Mouse (Mus musculus): ENCODE data around the gene B230217C12Rik. TPM values are rescaled to one million over a fixed set of nuclear protein-coding genes. Genes with fewer than 3 reads are reported as not detected.

The B230217C12Rik gene
- polyA plus RNA-seq, 1 experiment from 2014 or later: 24.1 TPM

DNA sequence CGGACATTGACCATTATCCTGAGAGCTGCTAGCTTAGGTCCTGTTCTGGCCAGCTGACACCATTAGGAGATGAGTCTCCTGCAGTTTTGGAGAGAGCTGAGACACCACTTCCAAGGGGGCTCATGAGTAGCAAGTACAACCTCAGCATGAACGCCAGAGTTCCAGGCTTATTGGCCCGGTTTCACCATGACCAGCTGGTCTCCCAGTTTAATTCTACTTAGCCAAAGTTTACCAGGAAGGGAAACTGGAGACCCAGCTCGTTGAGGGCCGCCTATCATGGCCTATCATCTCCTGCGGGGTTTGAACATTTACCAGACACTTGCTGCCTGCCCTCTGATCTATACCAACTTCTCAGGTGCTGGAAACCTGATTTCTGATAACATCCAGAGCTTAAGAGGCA lies 33.0 kb upstream of the B230217C12Rik start:
- 37% methylated on average over 6 of the region's 6 CpGs for WGBS
- no peak for ATAC-seq
- Histone ChIP-seq H3K36me3 (ENCODE audit: control insufficient read depth, insufficient read depth) (peaks cover 3% of the 10 kb centered on the region; the same call in 1 of the 2 replicates), H3K4me3 (replicated peaks; ENCODE audit: low read length) (no peak overlapping the region), H3K9ac (replicated peaks; ENCODE audit: low read depth, low read length) (no peak overlapping the region), H3K9me3 (ENCODE audit: control insufficient read depth, low read length) (no peaks in the 10 kb centered on the region), H3K27ac (ENCODE audit: low read length) (no peak overlapping the region), H3K27me3 (replicated peaks; ENCODE audit: control insufficient read depth, insufficient read depth, low read length) (no peaks in the 10 kb centered on the region), H3K4me1 (replicated peaks; ENCODE audit: control insufficient read depth, insufficient read depth, low read length) (peaks cover 80% of the 10 kb centered on the region), H3K4me2 (ENCODE audit: low read length) (no peak overlapping the region)

DNA sequence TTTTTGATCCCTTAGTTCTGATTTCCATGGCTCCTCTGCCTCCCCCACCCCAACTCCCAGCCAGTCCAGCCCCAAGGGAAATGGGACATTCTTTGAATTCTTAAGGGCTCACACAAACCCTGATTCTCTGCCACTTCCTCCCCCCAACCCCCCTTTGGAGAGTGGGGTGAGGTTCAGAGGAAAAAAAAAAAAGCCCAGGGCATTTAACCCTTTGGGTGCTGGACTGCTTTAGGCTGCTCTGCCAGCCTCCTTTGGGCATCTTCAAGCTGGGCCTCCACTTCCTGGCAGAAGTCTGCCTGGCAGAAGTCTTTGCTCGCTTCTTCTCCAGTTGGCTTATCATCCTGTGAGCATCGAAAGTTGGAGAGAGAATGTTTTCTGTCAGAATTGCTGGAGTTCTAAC lies 32.5 kb upstream of the B230217C12Rik start:
- Histone ChIP-seq H3K9me3 (ENCODE audit: control insufficient read depth, low read length) (no peaks in the 10 kb centered on the region), H3K27ac (ENCODE audit: low read length) (no peak overlapping the region), H3K4me3 (replicated peaks; ENCODE audit: low read length) (no peak overlapping the region), H3K9ac (replicated peaks; ENCODE audit: low read depth, low read length) (no peak overlapping the region), H3K4me2 (ENCODE audit: low read length) (no peak overlapping the region), H3K36me3 (ENCODE audit: control insufficient read depth, insufficient read depth) (peaks cover 3% of the 10 kb centered on the region; the same call in 1 of the 2 replicates), H3K27me3 (replicated peaks; ENCODE audit: control insufficient read depth, insufficient read depth, low read length) (no peaks in the 10 kb centered on the region), H3K4me1 (replicated peaks; ENCODE audit: control insufficient read depth, insufficient read depth, low read length) (peaks cover 83% of the 10 kb centered on the region)
- 33% methylated on average over 2 of the region's 2 CpGs for WGBS
- ATAC-seq: no peak

DNA sequence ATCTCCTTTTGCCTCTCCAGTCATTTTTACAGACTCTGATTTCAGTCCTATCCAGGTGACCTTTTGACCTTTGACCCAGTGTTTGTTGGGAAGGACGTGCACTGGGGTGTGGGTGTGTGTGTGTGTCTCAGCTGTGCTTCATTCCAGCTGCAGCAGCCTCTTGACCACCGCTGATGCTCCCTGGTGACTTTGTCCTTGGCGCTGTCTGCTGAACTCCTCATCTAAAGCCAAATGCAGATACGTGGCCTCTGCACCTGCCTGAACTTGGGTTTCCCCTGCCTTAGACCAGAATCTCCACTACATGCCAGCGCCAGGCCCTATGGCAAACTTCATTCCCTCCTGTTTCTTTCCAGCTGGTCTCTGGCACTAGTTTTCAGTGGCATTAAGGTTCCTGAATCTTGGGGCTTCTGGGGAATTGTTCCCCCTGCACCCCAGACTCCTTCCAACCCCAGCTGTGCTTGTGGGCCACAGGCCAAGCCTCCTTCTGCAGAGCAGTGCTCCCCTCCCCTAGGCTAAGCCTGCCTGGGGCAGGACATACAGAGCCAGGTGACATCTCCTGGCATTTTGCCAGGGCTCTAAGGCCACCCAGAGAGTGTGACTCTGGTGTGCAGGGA lies 31.9 kb upstream of the B230217C12Rik start:
- ATAC-seq: no peak
- WGBS: 44% methylated on average over 5 of the region's 5 CpGs
- no peak overlapping the region for H3K4me2 ChIP-seq (ENCODE audit: low read length)
- H3K4me3 ChIP-seq (replicated peaks; ENCODE audit: low read length): no peak overlapping the region
- no peaks in the 10 kb centered on the region for H3K27me3 ChIP-seq (replicated peaks; ENCODE audit: control insufficient read depth, insufficient read depth, low read length)
- peaks cover 88% of the 10 kb centered on the region for H3K4me1 ChIP-seq (replicated peaks; ENCODE audit: control insufficient read depth, insufficient read depth, low read length)
- H3K36me3 ChIP-seq (ENCODE audit: control insufficient read depth, insufficient read depth): peaks cover 3% of the 10 kb centered on the region; the same call in 1 of the 2 replicates
- no peak overlapping the region for H3K27ac ChIP-seq (ENCODE audit: low read length)
- H3K9ac ChIP-seq (replicated peaks; ENCODE audit: low read depth, low read length): no peak overlapping the region
- no peaks in the 10 kb centered on the region for H3K9me3 ChIP-seq (ENCODE audit: control insufficient read depth, low read length)

DNA sequence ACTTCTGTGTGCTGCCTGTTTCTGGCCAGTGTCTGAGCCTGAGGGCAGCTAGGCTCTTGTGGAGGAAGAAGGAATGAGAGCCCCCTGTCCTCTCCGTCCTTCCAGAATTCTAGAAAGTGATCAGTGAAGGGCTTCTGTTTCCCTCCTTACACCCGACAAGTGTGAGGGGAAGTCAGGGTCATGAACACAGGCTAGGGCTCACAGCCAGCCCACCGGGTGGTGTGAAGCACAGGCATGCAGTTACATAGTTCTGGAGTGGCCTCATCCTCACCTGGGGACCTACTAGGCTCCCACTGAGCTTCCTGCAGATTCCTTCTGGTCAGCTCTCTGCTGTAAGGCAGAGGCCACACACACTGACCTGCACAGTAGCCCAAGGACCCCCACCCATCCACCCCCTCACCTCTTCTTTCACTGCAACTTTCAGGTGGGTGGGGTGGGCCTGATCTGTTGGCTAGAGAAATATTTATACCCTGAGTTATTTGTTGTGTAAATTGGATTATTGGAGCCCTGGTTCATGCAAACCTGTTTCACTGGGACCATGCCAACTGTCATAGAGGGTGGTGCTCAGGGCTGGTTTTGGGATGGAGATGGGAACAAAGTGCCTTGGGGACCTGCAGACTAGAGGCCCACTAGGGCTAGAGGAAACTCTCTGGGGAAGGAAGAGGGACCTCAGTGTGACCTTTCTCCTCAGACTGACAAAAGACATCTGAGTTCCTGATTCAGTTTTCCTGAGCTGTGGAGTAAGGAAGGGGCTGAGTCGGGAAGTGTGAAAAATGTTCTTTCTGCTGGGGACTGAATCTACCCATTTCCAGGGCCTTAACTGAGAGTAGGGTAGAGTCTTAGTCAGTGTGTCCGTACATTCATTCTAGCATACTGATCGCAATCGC lies 31.1 kb upstream of the B230217C12Rik start:
- Histone ChIP-seq H3K4me2 (ENCODE audit: low read length) (no peak overlapping the region), H3K27me3 (replicated peaks; ENCODE audit: control insufficient read depth, insufficient read depth, low read length) (no peaks in the 10 kb centered on the region), H3K9ac (replicated peaks; ENCODE audit: low read depth, low read length) (no peak overlapping the region), H3K4me1 (replicated peaks; ENCODE audit: control insufficient read depth, insufficient read depth, low read length) (peaks cover 85% of the 10 kb centered on the region), H3K27ac (ENCODE audit: low read length) (no peak overlapping the region), H3K36me3 (ENCODE audit: control insufficient read depth, insufficient read depth) (peaks cover 3% of the 10 kb centered on the region; the same call in 1 of the 2 replicates), H3K4me3 (replicated peaks; ENCODE audit: low read length) (no peak overlapping the region), H3K9me3 (ENCODE audit: control insufficient read depth, low read length) (no peaks in the 10 kb centered on the region)
- 67% methylated on average over 7 of the region's 7 CpGs for WGBS
- no peak for ATAC-seq

DNA sequence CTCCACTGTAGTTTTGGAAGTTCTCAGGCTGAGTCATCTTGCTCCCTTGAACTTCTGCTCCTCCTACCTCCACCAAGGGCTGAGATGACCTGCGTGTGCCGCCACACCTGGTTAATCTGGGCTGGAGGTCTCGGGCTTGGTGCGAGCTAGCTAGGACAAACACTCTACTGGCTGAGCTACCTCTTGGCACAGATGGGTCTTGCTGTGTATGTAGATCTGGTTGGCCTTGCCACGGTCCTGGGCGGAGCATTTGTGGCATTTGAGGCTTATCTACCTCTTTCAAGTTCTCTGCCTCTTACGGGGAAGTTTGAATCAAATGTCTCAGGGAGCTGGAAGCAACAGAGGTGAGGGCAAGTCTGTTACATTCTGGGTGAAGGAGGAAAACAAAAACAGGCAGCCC lies 30.2 kb upstream of the B230217C12Rik start:
- H3K27ac ChIP-seq (ENCODE audit: low read length): no peak overlapping the region
- no peak overlapping the region for H3K4me3 ChIP-seq (replicated peaks; ENCODE audit: low read length)
- H3K4me2 ChIP-seq (ENCODE audit: low read length): no peak overlapping the region
- peaks cover 3% of the 10 kb centered on the region; the same call in 1 of the 2 replicates for H3K36me3 ChIP-seq (ENCODE audit: control insufficient read depth, insufficient read depth)
- H3K9me3 ChIP-seq (ENCODE audit: control insufficient read depth, low read length): no peaks in the 10 kb centered on the region
- no peak for ATAC-seq
- no peaks in the 10 kb centered on the region for H3K27me3 ChIP-seq (replicated peaks; ENCODE audit: control insufficient read depth, insufficient read depth, low read length)
- H3K9ac ChIP-seq (replicated peaks; ENCODE audit: low read depth, low read length): no peak overlapping the region
- 80% methylated on average over 7 of the region's 7 CpGs for WGBS
- H3K4me1 ChIP-seq (replicated peaks; ENCODE audit: control insufficient read depth, insufficient read depth, low read length): peaks cover 76% of the 10 kb centered on the region

DNA sequence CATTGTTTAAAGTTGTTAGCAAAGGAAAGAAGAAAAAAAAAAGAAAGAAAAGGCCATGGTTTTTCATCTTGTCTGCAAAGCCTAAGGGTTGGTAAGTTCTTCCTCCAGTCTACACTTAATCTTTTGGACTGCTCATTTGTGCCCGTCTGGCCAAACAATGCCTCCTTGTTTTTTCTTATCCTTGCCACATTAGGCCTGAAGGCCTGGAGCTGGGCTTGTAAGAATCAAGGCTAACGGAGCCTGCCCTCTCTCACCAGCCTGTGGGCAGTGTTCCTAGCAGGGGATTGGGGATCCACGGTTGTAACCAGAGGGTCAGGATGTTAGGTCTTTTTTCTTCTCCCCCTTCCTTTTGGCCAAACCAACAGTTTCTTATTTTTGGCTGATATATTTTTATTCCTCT lies 29.6 kb upstream of the B230217C12Rik start:
- Histone ChIP-seq H3K27me3 (replicated peaks; ENCODE audit: control insufficient read depth, insufficient read depth, low read length) (no peaks in the 10 kb centered on the region), H3K4me1 (replicated peaks; ENCODE audit: control insufficient read depth, insufficient read depth, low read length) (peaks cover 70% of the 10 kb centered on the region), H3K27ac (ENCODE audit: low read length) (no peak overlapping the region; the same call in 1 of the 2 replicates), H3K9ac (replicated peaks; ENCODE audit: low read depth, low read length) (no peak overlapping the region), H3K4me3 (replicated peaks; ENCODE audit: low read length) (no peak overlapping the region), H3K9me3 (ENCODE audit: control insufficient read depth, low read length) (no peaks in the 10 kb centered on the region), H3K36me3 (ENCODE audit: control insufficient read depth, insufficient read depth) (peaks cover 3% of the 10 kb centered on the region; the same call in 1 of the 2 replicates), H3K4me2 (ENCODE audit: low read length) (no peak overlapping the region)
- WGBS: 13% methylated on average over 3 of the region's 3 CpGs
- no peak for ATAC-seq

DNA sequence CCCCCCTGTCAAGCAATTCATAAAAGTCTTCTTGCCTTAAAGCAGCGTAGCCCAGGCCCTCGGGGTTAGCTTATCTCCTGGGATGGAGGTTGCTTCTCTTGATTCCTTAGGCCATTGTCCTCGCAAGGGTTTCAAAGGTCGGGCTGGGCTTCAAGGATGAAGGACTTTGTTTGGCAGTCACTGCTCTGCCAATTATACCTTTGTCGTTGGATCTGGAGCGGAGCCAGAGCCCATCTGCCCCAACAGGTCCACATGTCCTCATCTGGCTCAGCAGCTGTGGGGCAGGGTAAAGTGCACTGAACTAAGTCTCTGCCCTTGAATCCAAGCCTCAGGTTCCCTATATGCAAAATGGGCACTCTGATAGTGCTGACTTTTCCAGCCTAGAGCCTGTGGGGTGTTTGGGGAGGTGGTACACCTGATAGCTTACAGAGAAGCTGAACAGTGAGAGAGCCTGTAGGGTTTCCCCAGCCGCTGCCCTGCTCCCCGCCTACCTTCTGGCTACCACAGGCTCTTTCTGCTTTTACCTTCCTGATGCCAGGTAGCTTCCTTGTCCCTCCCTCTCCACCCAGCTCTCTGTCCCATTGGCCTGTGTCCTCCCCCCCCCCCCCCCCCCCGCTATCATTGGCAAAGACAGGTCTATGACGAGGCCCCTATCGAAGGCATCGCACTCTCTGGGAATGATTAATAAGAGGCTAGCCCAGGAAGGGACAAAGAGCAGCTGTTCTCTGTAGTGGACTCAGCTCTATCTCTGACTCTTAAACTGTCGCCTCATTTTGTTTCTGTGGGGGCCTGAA lies 28.8 kb upstream of the B230217C12Rik start:
- H3K27ac ChIP-seq (ENCODE audit: low read length): peak overlapping the region; percentile 46
- H3K36me3 ChIP-seq (ENCODE audit: control insufficient read depth, insufficient read depth): peaks cover 9% of the 10 kb centered on the region
- no peaks in the 10 kb centered on the region for H3K9me3 ChIP-seq (ENCODE audit: control insufficient read depth, low read length)
- peaks cover 62% of the 10 kb centered on the region for H3K4me1 ChIP-seq (replicated peaks; ENCODE audit: control insufficient read depth, insufficient read depth, low read length)
- H3K4me3 ChIP-seq (replicated peaks; ENCODE audit: low read length): no peak overlapping the region
- no peaks in the 10 kb centered on the region for H3K27me3 ChIP-seq (replicated peaks; ENCODE audit: control insufficient read depth, insufficient read depth, low read length)
- WGBS: 22% methylated on average over 12 of the region's 13 CpGs
- ATAC-seq: no peak
- H3K9ac ChIP-seq (replicated peaks; ENCODE audit: low read depth, low read length): peak overlapping the region; percentile 45
- peak overlapping the region; percentile 44 for H3K4me2 ChIP-seq (ENCODE audit: low read length)

DNA sequence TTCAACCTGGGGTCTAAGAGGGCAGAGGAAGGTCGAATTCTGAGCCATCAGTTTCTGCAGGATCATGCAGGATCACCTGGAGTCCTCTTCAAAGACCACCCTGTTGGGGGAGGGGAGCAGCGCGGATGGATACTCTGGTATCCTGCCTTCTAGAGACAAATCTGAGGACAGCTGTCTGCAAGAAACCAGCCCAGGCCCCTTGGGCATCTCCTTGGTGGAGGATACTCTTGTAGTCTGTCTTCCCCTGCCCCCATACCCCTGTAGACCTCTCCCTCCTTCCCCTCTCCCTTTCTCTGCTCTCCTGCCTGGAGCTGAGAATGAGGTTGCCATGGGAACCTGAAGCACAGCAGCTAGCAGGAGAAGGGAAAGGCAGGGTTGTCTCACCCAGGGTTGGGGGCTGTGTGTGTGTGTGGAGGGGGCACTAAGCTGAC lies 28.1 kb upstream of the B230217C12Rik start:
- Histone ChIP-seq H3K36me3 (ENCODE audit: control insufficient read depth, insufficient read depth) (peaks cover 8% of the 10 kb centered on the region), H3K4me2 (ENCODE audit: low read length) (peak overlapping the region; percentile 44), H3K4me3 (replicated peaks; ENCODE audit: low read length) (peak overlapping the region; percentile 12), H3K9me3 (ENCODE audit: control insufficient read depth, low read length) (no peaks in the 10 kb centered on the region), H3K9ac (replicated peaks; ENCODE audit: low read depth, low read length) (peak overlapping the region; percentile 45), H3K27me3 (replicated peaks; ENCODE audit: control insufficient read depth, insufficient read depth, low read length) (no peaks in the 10 kb centered on the region), H3K27ac (ENCODE audit: low read length) (peak overlapping the region; percentile 46), H3K4me1 (replicated peaks; ENCODE audit: control insufficient read depth, insufficient read depth, low read length) (peaks cover 60% of the 10 kb centered on the region)
- WGBS: 15% methylated on average over 3 of the region's 3 CpGs
- peak; percentile 88 for ATAC-seq

DNA sequence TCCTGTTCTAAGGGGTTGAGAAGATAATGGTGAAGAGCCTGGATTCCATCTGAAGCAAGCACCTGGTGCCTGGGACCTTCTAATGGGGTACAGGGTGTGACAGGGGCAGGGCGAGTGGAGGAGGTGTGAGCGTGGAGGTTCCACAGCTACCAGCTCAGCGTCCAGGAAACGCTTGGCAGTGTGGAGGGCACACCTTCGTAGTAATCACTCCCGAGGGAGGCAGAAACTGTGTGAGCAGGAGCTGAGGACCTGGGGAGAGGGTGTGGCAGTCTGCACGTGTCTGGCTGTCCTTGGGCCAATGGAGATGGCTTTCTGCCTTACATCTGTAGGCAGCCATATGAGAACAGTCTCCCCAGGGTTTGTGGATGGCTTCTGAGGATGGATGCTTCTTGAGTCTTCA lies 27.5 kb upstream of the B230217C12Rik start:
- WGBS: 24% methylated on average over 7 of the region's 7 CpGs
- peaks cover 7% of the 10 kb centered on the region for H3K36me3 ChIP-seq (ENCODE audit: control insufficient read depth, insufficient read depth)
- no peaks in the 10 kb centered on the region for H3K27me3 ChIP-seq (replicated peaks; ENCODE audit: control insufficient read depth, insufficient read depth, low read length)
- peak overlapping the region; percentile 44 for H3K4me2 ChIP-seq (ENCODE audit: low read length)
- H3K9me3 ChIP-seq (ENCODE audit: control insufficient read depth, low read length): no peaks in the 10 kb centered on the region
- H3K4me3 ChIP-seq (replicated peaks; ENCODE audit: low read length): no peak overlapping the region
- no peak; the same call in 1 of the 2 replicates for ATAC-seq
- H3K4me1 ChIP-seq (replicated peaks; ENCODE audit: control insufficient read depth, insufficient read depth, low read length): peaks cover 57% of the 10 kb centered on the region
- H3K9ac ChIP-seq (replicated peaks; ENCODE audit: low read depth, low read length): peak overlapping the region; percentile 45; the same call in 1 of the 2 replicates
- H3K27ac ChIP-seq (ENCODE audit: low read length): peak overlapping the region; percentile 46

Data from forebrain, embryonic 16.5 days (tissue).